In the genomic region with DNA sequence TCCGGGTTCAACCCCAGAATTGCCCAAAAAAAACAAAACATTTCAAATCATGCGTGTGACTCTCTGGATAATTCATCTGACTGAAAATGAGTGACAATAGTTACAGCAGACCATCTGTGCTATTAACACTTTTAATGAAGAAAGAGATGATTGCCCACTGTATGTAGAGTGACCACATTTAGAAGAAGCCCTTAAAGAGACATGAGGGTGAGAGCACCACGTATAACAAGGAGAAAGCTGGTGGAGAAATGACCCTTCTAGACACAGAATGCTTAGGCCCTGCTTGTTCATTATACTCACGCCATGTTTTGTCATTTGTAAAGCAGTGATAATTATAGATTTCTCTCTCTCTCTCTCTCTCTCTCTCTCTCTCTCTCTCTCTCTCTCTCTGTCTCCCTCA, we compare ENCODE assay signal across 19 mouse cellular contexts.
"Had no signal": no experiment of that assay in that cellular context is flagged by ENCODE, and none has a peak within 500 bp of the region (broad histone marks: within the 10 kb centered on the region; RNA-seq: fewer than 3 reads in every experiment).

No protein-coding gene starts in this region.

- H3K27ac ChIP-seq: midbrain, embryonic 10.5 days; midbrain, embryonic 12.5 days; neural tube, embryonic 13.5 days; neural tube, embryonic 15.5 days had no signal

- H3K4me1 ChIP-seq: midbrain, embryonic 10.5 days; midbrain, embryonic 12.5 days; neural tube, embryonic 13.5 days; neural tube, embryonic 15.5 days had no signal

- H3K9ac ChIP-seq: lung, embryonic 14.5 days; midbrain, embryonic 12.5 days; neural tube, embryonic 13.5 days; neural tube, embryonic 15.5 days had no signal

- H3K4me3 ChIP-seq: midbrain, embryonic 10.5 days; midbrain, embryonic 12.5 days; myocyte; neural tube, embryonic 13.5 days; neural tube, embryonic 15.5 days had no signal

- ATAC-seq: midbrain, embryonic 16.5 days had no signal

- H3K9me3 ChIP-seq: midbrain, embryonic 10.5 days; midbrain, embryonic 12.5 days; neural tube, embryonic 13.5 days; neural tube, embryonic 15.5 days had no signal

- H3K27me3 ChIP-seq: midbrain, embryonic 12.5 days; neural tube, embryonic 15.5 days had no signal

- DNase-seq: lung, adult 18-20 months; lung, postnatal 10 days; lung, postnatal 4 days; midbrain, embryonic 14.5 days; retina, postnatal 1 day; right cerebral cortex, adult 18-20 months; right cerebral cortex, postnatal 25 days; right cerebral cortex, postnatal 4 days; spleen, adult 18-20 months; thymus, adult 18-20 months; thymus, postnatal 14 days; thymus, postnatal 36 days had no signal

- H3K36me3 ChIP-seq: midbrain, embryonic 10.5 days; midbrain, embryonic 12.5 days; neural tube, embryonic 13.5 days; neural tube, embryonic 15.5 days had no signal

- H3K4me2 ChIP-seq: lung, embryonic 14.5 days; midbrain, embryonic 12.5 days; neural tube, embryonic 13.5 days; neural tube, embryonic 15.5 days had no signal
